Comparison of ENCODE assay signal across 20 mouse cellular contexts in the genomic region with DNA sequence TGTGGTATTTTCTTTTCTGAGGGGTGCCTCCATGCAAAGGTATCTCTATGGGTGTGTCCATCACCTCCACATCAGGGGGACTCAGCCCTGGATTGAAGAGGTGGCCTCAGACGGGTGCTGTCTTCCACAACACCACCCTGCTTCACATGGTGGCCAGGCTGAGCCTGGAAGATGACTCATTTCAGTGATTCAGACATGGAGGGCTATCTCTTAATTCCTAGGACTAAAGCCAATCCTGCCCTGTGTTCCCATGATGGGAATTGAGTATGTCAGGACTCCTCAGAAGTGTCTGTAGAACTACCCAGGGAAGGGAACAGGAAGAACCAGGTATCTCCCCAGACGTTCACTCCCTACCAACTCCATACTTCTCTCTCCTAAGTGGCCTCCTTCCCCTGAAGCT.
"Had no signal": no experiment of that assay in that cellular context is flagged by ENCODE, and none has a peak within 500 bp of the region (broad histone marks: within the 10 kb centered on the region; RNA-seq: fewer than 3 reads in every experiment).

No protein-coding gene starts in this region.

- H3K27me3 ChIP-seq: heart, embryonic 12.5 days; hindbrain, embryonic 13.5 days; hindbrain, embryonic 15.5 days; limb, embryonic 12.5 days had no signal

- H3K36me3 ChIP-seq: heart, embryonic 10.5 days; heart, embryonic 12.5 days; hindbrain, embryonic 13.5 days; hindbrain, embryonic 15.5 days; limb, embryonic 10.5 days; limb, embryonic 12.5 days had no signal

- DNase-seq: gastrocnemius, postnatal 14 days; gastrocnemius, postnatal 36 days; heart, adult 18-20 months; heart, postnatal 10 days; kidney, adult 11 months; kidney, adult 2 months; kidney, postnatal 10 days; kidney, postnatal 4 days; liver had no signal

- H3K4me1 ChIP-seq: hindbrain, embryonic 13.5 days; hindbrain, embryonic 15.5 days; limb, embryonic 10.5 days; limb, embryonic 12.5 days had no signal

- H3K4me3 ChIP-seq: heart, embryonic 10.5 days; heart, embryonic 12.5 days; hindbrain, embryonic 13.5 days; hindbrain, embryonic 15.5 days; layer of hippocampus, adult 2 months; left cerebral cortex, adult 2 months; limb, embryonic 10.5 days; limb, embryonic 12.5 days had no signal

- H3K9me3 ChIP-seq: heart, embryonic 10.5 days; hindbrain, embryonic 13.5 days; hindbrain, embryonic 15.5 days; limb, embryonic 10.5 days; limb, embryonic 12.5 days had no signal

- H3K9ac ChIP-seq: heart, embryonic 12.5 days; hindbrain, embryonic 13.5 days; hindbrain, embryonic 15.5 days; limb, embryonic 12.5 days had no signal

- H3K4me2 ChIP-seq: heart, embryonic 12.5 days; hindbrain, embryonic 13.5 days; hindbrain, embryonic 15.5 days; limb, embryonic 12.5 days; liver, embryonic 11.5 days had no signal

- H3K27ac ChIP-seq: heart, embryonic 10.5 days; hindbrain, embryonic 13.5 days; hindbrain, embryonic 15.5 days; hindbrain, postnatal 0 days; layer of hippocampus, adult 2 months; left cerebral cortex, adult 2 months; limb, embryonic 10.5 days; limb, embryonic 12.5 days had no signal

- ATAC-seq: hindbrain, postnatal 0 days; intestine, embryonic 16.5 days had no signal
